Mouse (Mus musculus): ENCODE results near the gene Rbm41.
A peak's percentile ranks its signal among the peaks of the same experiment; 100 is the strongest.

Rbm41 gene

GRCm38 (mm10) chrX:139997740-139998690, at the start of gene Rbm41:
Gene Rbm41 (minus strand): TSS chrX:139998595.
- DNase-seq (ENCODE audit: low spot score in 2 of 2), result peak; percentile 25 to 31

- DNase-seq (ENCODE audit: low spot score in 2 of 2), result no peak
These were observed 283 bp upstream of the Rbm41 start for GRCm38 (mm10) chrX:139998691-139999065.

GRCm38 (mm10) chrX:139982115-139982514, 16.3 kb downstream of the Rbm41 start:
- no peak for DNase-seq (ENCODE audit: low spot score in 2 of 2)

- no peak for DNase-seq (ENCODE audit: low spot score in 2 of 2)
These were observed 64.9 kb downstream of the Rbm41 start for GRCm38 (mm10) chrX:139933507-139933906.

- DNase-seq (ENCODE audit: low spot score in 2 of 2), result no peak
These were observed 65.9 kb downstream of the Rbm41 start for GRCm38 (mm10) chrX:139932472-139932871.

GRCm38 (mm10) chrX:139920572-139920971, 77.8 kb downstream of the Rbm41 start:
- DNase-seq (ENCODE audit: low spot score in 2 of 2), result no peak

- no peak for DNase-seq (ENCODE audit: low spot score in 2 of 2)
These were observed 107.0 kb downstream of the Rbm41 start for GRCm38 (mm10) chrX:139891387-139891786.

- no peak for DNase-seq (ENCODE audit: low spot score in 2 of 2)
These were observed 115.2 kb downstream of the Rbm41 start for GRCm38 (mm10) chrX:139883221-139883620.

GRCm38 (mm10) chrX:139877936-139878335, 120.5 kb downstream of the Rbm41 start:
- no peak for DNase-seq (ENCODE audit: low spot score in 2 of 2)

- DNase-seq (ENCODE audit: low spot score in 2 of 2), result no peak
These were observed 121.3 kb downstream of the Rbm41 start for GRCm38 (mm10) chrX:139877105-139877504.

GRCm38 (mm10) chrX:139870938-139871791, 127.2 kb downstream of the Rbm41 start, which contains the start of gene Morc4:
Gene Morc4 (minus strand): TSS chrX:139871677.
- no peak for DNase-seq (ENCODE audit: low spot score in 2 of 2)

- DNase-seq (ENCODE audit: low spot score in 2 of 2), result no peak
These were observed 128.1 kb downstream of the Rbm41 start for GRCm38 (mm10) chrX:139870300-139870711.

- no peak for DNase-seq (ENCODE audit: low spot score in 2 of 2)
These were observed 139.0 kb downstream of the Rbm41 start for GRCm38 (mm10) chrX:139859402-139859801.

GRCm38 (mm10) chrX:139854795-139855194, 143.6 kb downstream of the Rbm41 start:
- no peak for DNase-seq (ENCODE audit: low spot score in 2 of 2)

- no peak for DNase-seq (ENCODE audit: low spot score in 2 of 2)
These were observed 157.3 kb downstream of the Rbm41 start for GRCm38 (mm10) chrX:139841091-139841490.

Data from thymus, postnatal 10 days (tissue).